Mouse (Mus musculus) kidney, embryonic 14.5 days (tissue): ENCODE measurements around the gene Guca1a. TPM values are rescaled to one million over a fixed set of nuclear protein-coding genes. Genes with fewer than 3 reads are reported as not detected.

Source experiments
- ATAC-seq: fragments of 200-750 bp; cut with Nextera tagmentation; 2 replicates; pipeline ENCODE4 v1.8.0; 2017; ENCODE audit warnings: moderate number of reproducible peaks, mild to moderate bottlenecking, moderate TSS enrichment, moderate library complexity; ENCODE audit not compliant: low FRiP score, low TSS enrichment
- H3K27ac ChIP-seq: fragments of 300-500 bp; sonication (generic); 2 replicates; pipeline ENCODE4 v1.5.1; 2014; ENCODE audit warnings: low read depth, mild to moderate bottlenecking, low read length, moderate library complexity, mixed read lengths
- H3K27me3 ChIP-seq: fragments of 300-500 bp; sonication (generic); 2 replicates; pipeline ENCODE4 v1.6.1; 2014; ENCODE audit warnings: mild to moderate bottlenecking, low read length; ENCODE audit not compliant: control insufficient read depth, insufficient read depth
- H3K36me3 ChIP-seq: fragments of 300-500 bp; sonication (generic); 2 replicates; pipeline ENCODE4 v1.6.1; 2014; ENCODE audit warnings: low read length, mixed read lengths; ENCODE audit not compliant: control insufficient read depth, insufficient read depth
- H3K4me1 ChIP-seq: fragments of 300-500 bp; sonication (generic); 2 replicates; pipeline ENCODE4 v1.6.1; 2014; ENCODE audit warnings: low read length, mixed read lengths; ENCODE audit not compliant: control insufficient read depth, insufficient read depth
- H3K4me2 ChIP-seq: fragments of 300-500 bp; sonication (generic); replicated peaks from 2 replicates; pipeline ENCODE4 v1.6.1; 2014; ENCODE audit warnings: low read depth, mild to moderate bottlenecking, low read length
- H3K4me3 ChIP-seq: fragments of 300-500 bp; sonication (generic); 2 replicates; pipeline ENCODE4 v1.5.1; 2014; ENCODE audit warnings: mild to moderate bottlenecking, low read length
- H3K9ac ChIP-seq: fragments of 300-500 bp; sonication (generic); 2 replicates; pipeline ENCODE4 v1.6.1; 2014; ENCODE audit warnings: low read depth, mild to moderate bottlenecking, low read length, moderate library complexity
- H3K9me3 ChIP-seq: fragments of 300-500 bp; sonication (generic); 2 replicates; pipeline ENCODE4 v1.6.1; 2016; ENCODE audit warnings: low read length; ENCODE audit not compliant: control insufficient read depth
- WGBS: fragments of 180-500 bp; shearing (Covaris S2); extraction: QIAGEN DNeasy Blood & Tissue Kit; methylation state at CpG from one replicate; pipeline ENCODE4 v1.1.7; 2014; 5-methylcytosine and 5-hydroxymethylcytosine counted together
- polyA plus RNA-seq: library from polyadenylated mRNA; unstranded; fragments of >200 nt; fragmentation: Nextera tagmentation; extraction: Ambion mirVana; gene quantifications from 2 replicates; pipeline ENCODE4 v1.2.1, GENCODE M21; 2014

Gene Guca1a
- polyA plus RNA-seq, 1 experiment from 2014 or later = 2.8 TPM

DNA sequence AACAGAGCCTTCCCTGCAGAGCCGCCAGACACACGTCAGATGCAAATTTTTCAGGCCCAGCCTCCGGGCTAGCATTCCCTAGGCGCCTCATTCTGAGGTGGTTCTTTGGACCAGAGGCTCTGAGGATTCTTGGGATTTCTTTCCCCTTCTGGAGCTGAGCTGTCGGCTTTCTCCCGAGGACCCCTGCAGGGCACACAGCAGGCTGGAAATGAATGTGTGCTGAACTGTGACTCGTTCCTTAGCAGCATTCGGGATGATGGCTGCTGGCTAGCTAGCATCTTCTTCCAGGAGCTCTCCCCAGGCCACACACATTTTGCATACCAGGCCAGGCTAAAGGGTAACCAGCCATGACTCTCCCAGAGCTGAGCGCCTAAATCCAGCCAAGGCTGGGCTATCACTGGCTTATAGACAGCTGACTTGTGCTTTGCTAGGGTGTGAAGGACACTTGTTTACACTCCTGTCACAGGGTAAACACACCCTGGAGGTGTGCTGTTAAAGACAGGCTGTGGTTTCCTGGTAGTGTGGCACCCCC lies 40.0 kb upstream of the Guca1a start:
- H3K4me2 ChIP-seq = no peak overlapping the region
- WGBS = 11% methylated on average over 9 of the region's 9 CpGs
- peaks cover 16% of the 10 kb centered on the region for H3K27me3 ChIP-seq
- H3K9me3 ChIP-seq = no peaks in the 10 kb centered on the region
- no peaks in the 10 kb centered on the region for H3K36me3 ChIP-seq
- no peak overlapping the region for H3K9ac ChIP-seq
- H3K27ac ChIP-seq = peak overlapping the region; percentile 30; the same call in 1 of the 2 replicates
- H3K4me3 ChIP-seq = no peak overlapping the region
- ATAC-seq = peak; percentile 32; the same call in 1 of the 2 replicates
- H3K4me1 ChIP-seq = peaks cover 13% of the 10 kb centered on the region

DNA sequence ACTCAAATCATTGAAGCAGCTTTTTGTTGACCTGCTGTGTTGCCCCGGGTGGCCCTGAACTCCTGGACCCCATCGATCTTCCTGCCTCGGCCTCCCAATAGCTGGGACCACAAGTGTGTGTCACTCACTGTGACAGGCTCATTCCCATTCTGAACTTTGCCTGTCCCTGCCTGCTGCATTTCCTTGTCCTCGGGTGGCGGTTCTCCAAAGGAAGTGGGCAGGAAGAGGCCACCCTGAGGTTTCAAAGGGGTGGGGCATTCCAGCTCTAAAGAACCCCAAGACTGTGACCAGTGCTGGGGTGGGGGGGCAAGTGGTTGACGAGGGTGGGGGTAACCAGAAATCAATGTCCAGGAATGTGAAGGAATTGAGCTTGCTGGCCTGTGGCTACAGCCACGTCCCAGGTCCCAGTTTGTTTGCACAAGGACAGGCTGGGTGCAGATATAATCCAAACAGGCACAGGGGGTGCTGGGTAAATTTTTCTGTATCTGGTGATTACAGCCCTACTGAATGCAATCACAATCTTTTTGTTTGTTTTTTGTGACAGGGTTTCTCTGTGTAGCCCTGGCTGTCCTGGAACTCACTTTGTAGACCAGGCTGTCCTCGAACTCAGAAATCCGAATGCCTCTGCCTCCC lies 39.1 kb upstream of the Guca1a start:
- Histone ChIP-seq H3K27me3 (peaks cover 16% of the 10 kb centered on the region), H3K27ac (no peak overlapping the region), H3K9ac (no peak overlapping the region), H3K4me1 (peaks cover 13% of the 10 kb centered on the region), H3K36me3 (no peaks in the 10 kb centered on the region), H3K4me2 (no peak overlapping the region), H3K4me3 (no peak overlapping the region), H3K9me3 (no peaks in the 10 kb centered on the region)
- WGBS = 44% methylated on average over 9 of the region's 9 CpGs
- ATAC-seq = no peak

DNA sequence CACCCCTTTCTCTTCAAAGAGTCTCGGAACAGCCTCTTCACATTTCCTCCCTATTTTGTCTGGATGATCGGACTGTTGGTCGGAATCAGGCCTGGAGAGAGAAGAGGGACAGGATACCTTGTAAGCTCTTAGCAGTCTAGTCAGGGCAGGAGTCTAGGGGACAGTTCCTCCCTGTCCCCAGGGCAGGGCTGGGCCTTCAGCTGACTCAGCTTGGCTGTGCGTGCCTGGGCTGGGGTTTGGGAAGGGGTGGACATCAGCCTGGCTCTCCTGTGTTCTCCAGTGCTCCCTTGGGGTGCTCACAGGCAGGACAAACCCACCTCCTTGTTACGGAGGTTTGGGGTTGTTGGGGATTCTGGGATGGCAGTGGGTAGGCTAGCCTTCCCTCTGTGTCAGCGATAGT lies 38.2 kb upstream of the Guca1a start:
- H3K36me3 ChIP-seq = no peaks in the 10 kb centered on the region
- no peaks in the 10 kb centered on the region for H3K9me3 ChIP-seq
- WGBS = 71% methylated on average over 6 of the region's 6 CpGs
- ATAC-seq = no peak
- H3K4me2 ChIP-seq = no peak overlapping the region; the same call in 1 of the 2 replicates
- H3K9ac ChIP-seq = no peak overlapping the region
- peaks cover 13% of the 10 kb centered on the region for H3K4me1 ChIP-seq
- no peak overlapping the region for H3K27ac ChIP-seq
- peaks cover 16% of the 10 kb centered on the region for H3K27me3 ChIP-seq
- H3K4me3 ChIP-seq = no peak overlapping the region

DNA sequence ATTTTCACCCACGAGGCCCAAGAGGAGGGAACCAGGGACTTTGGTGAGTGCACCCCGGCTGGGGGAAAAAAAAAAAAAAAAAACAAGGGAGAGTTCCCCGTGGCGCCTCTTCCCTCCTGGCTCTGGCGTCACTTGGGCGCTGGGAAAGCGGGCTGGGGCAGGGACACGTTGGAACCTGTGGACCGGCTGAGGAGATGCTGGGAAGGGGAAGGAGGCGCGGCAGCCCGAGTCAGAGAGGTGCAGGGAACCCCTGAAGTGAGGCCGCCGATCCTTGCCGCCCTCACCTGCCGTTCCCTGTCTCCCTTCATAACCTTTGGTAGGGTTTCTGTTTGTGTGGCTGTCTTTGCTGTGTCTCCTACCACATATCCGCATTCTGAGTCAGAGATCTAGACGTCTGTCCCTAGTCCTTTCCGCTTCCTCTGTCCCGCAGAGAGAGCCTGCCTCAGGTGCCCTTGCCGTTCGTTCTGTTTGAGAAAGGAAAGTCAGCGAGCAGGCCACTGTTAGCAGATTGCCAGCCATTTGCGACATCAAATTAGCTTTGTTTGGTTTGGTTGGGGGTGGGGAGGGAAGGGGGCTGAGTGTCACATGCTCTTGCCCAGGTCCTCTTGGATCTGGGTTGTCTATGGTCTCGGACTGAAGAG lies 36.6 kb upstream of the Guca1a start, which contains the start of gene 1700001C19Rik:
TSS of gene 1700001C19Rik (minus strand) at position 470 of the 641 bp plus-strand sequence.
- Histone ChIP-seq H3K4me3 (peak within 1 kb of the TSS; percentile 56), H3K9me3 (no peaks in the 10 kb centered on the region), H3K4me1 (peaks cover 13% of the 10 kb centered on the region), H3K27me3 (peaks cover 16% of the 10 kb centered on the region), H3K36me3 (no peaks in the 10 kb centered on the region), H3K9ac (peak within 1 kb of the TSS; percentile 59), H3K4me2 (peak within 1 kb of the TSS; percentile 91), H3K27ac (0 out of 2 replicates have a peak within 1 kb of the TSS, but pooled peaks have one; percentile 9)
- WGBS = 5% methylated on average over 25 of the region's 25 CpGs
- ATAC-seq = no peak

DNA sequence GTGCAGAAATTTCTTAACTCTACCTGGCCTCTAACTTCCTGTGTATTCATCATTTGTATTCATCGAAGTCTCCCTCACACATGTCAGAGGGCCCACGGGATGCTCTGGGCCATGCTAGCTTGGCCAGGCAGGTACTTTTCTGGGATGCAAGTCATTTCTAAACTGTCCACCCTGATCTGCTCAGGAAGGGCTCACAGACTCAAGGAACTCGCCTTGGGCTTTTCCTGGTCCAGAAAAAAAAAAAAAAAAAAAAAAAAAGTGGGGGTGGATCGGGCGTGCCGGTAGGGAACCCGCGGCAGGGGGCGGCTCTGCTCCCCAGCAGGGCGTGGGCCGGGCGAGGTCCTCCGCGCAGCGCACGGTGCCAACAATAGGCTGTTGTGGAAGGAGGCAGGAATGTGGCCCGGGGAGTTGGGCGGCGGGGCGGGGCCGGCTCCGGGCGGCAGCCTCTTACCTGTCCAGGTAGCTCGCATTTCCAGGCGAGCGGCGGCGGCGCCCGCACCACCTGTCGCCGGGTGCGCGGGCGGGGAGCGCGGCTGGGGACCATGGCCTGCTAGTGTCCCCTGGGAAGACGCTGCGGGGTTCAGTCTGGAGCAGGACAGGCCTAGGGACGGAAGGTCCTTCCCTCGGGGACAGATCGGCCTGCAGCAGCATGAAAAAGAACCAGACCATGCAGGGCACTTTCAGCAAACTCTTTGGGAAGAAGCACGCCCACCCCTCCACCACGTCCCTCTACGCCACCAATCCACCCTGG lies 35.9 kb upstream of the Guca1a start, which contains the start of gene AI661453:
TSS of gene AI661453 (plus strand) at position 460 of the 751 bp plus-strand sequence.
- H3K9ac ChIP-seq = peak within 1 kb of the TSS; percentile 59
- peak within 1 kb of the TSS; percentile 56 for H3K4me3 ChIP-seq
- H3K27me3 ChIP-seq = peaks cover 16% of the 10 kb centered on the region
- WGBS = 1% methylated on average over 44 of the region's 45 CpGs
- peak; percentile 51; the same call in 1 of the 2 replicates for ATAC-seq
- H3K4me1 ChIP-seq = peaks cover 13% of the 10 kb centered on the region
- H3K9me3 ChIP-seq = no peaks in the 10 kb centered on the region
- 0 out of 2 replicates have a peak within 1 kb of the TSS, but pooled peaks have one; percentile 9 for H3K27ac ChIP-seq
- H3K4me2 ChIP-seq = peak within 1 kb of the TSS; percentile 91
- H3K36me3 ChIP-seq = no peaks in the 10 kb centered on the region

DNA sequence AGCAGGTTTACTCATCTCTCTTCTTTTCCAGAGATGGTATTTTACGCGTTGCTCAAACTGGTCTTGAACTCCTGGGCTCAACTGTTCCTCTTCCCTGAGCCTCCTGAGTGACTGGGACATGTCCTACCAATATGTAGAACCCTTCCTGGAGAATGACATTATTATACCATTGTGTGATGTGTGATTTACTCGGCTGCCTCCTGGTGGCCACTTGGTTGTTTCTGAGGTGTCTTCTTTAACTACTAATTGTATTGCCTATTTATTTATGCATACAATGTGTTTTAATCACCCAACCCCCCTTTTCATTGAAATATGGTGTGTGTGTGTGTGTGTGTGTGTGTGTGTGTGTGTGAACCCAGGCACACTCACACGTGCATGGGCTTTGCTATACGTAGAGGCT lies 30.4 kb upstream of the Guca1a start:
- no peak overlapping the region for H3K4me3 ChIP-seq
- WGBS = 69% methylated on average over 5 of the region's 5 CpGs
- no peak for ATAC-seq

DNA sequence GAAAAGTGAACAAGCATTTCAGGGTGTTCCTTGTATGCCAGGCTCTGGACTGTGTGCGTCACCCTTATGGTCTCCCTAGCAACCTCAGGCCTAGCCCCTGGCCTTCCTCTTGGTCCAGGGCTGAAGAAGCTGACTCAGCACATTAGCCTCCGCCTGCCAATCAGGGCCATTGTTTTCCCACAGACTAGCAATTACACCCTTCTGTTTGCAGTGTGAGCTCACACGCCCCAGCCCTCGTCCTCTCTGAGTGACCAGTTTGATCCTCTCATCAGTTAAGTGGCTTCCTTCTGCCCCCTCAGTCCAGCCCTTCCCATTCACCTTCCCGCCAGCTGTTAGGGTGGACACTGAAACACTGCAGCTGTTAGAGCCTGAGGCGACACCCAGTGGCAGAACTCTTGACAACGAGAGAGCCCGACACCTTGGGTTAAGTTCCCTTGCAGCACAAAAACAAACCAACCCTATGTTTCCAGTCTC lies 28.5 kb upstream of the Guca1a start:
- whole genome bisulfite sequencing = 5% methylated on average over 8 of the region's 8 CpGs
- Histone ChIP-seq H3K9me3 (no peaks in the 10 kb centered on the region), H3K27me3 (no peaks in the 10 kb centered on the region), H3K4me3 (no peak overlapping the region), H3K27ac (no peak overlapping the region), H3K4me2 (peak overlapping the region; percentile 12; the same call in 1 of the 2 replicates), H3K9ac (0 out of 2 replicates have a peak overlapping the region, but pooled peaks have one; percentile 2), H3K4me1 (peaks cover 17% of the 10 kb centered on the region; the same call in 1 of the 2 replicates), H3K36me3 (no peaks in the 10 kb centered on the region)
- peak; percentile 87 for ATAC-seq

More for the DNA sequence above, 30.4 kb upstream of the Guca1a start:
- H3K9ac ChIP-seq = no peak overlapping the region
- H3K27me3 ChIP-seq = no peaks in the 10 kb centered on the region
- H3K4me1 ChIP-seq = peaks cover 14% of the 10 kb centered on the region; the same call in 1 of the 2 replicates
- H3K4me2 ChIP-seq = no peak overlapping the region
- H3K9me3 ChIP-seq = no peaks in the 10 kb centered on the region
- H3K27ac ChIP-seq = no peak overlapping the region
- no peaks in the 10 kb centered on the region for H3K36me3 ChIP-seq

DNA sequence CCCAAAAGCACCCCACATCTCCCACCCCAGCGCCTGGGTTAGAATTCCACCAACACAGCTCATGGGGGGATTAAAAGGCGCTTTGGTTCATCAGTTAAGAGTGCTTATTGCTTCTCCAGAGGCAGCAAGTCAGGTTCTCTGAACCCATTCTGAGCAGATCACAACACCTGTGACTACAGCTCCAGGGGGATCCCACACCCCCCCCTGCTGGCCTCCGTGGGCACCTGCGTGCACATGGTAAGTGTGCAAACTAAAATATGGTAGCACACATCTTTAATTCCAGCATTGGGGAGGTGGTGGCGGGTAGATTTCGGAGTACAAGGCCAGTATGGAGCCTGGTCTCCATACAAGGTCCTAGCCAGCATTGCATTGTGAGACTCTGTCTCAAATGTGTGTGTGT lies 26.9 kb upstream of the Guca1a start:
- H3K27ac ChIP-seq = no peak overlapping the region
- no peak for ATAC-seq
- no peak overlapping the region for H3K4me2 ChIP-seq
- no peaks in the 10 kb centered on the region for H3K36me3 ChIP-seq
- H3K27me3 ChIP-seq = no peaks in the 10 kb centered on the region
- H3K9ac ChIP-seq = no peak overlapping the region
- H3K9me3 ChIP-seq = no peaks in the 10 kb centered on the region
- H3K4me3 ChIP-seq = no peak overlapping the region
- WGBS = 75% methylated on average over 6 of the region's 6 CpGs
- peaks cover 17% of the 10 kb centered on the region; the same call in 1 of the 2 replicates for H3K4me1 ChIP-seq
